Mouse (Mus musculus) activated CD4-positive, CD25-positive, alpha-beta regulatory T cell (primary cell): ENCODE results near the gene Cntf. TPM values are rescaled to one million over a fixed set of nuclear protein-coding genes. Genes with fewer than 3 reads are reported as not detected.

Experiments used
- polyA plus RNA-seq, 2 experiments: library from polyadenylated mRNA; unstranded; fragments of 100-300 nt; shearing (Covaris generic); gene quantifications; one replicate each; pipeline ENCODE4 v1.2.1; 2017

Cntf gene
- under 1 TPM in 1 of 2 experiments, not detected in 1; 0.26 TPM for polyA plus RNA-seq

GRCm38 (mm10) chr19:12765308-12765707, at the start of gene Cntf:
Gene Cntf, minus strand, starts transcription at chr19:12765632.

GRCm38 (mm10) chr19:12795511-12796327, 30.3 kb upstream of the Cntf start, which contains the start of the genes Zfp91 and Lpxn:
Gene Zfp91, minus strand, starts transcription at chr19:12796126.
Gene Lpxn, plus strand, starts transcription at chr19:12796193.

Other genes starting within 250 kb of the Cntf start
- 10 to 100 TPM; 26.4 to 53.7 TPM for gene Fam111a, start 219.9 kb downstream of the Cntf start, polyA plus RNA-seq
- not detected for gene Gm4952, start 165.7 kb downstream of the Cntf start, polyA plus RNA-seq
- not detected for gene Glyat, start 132.3 kb downstream of the Cntf start, polyA plus RNA-seq
- under 1 TPM in 1 of 2 experiments, not detected in 1; 0.36 TPM for gene Olfr1442, start 95.2 kb downstream of the Cntf start, polyA plus RNA-seq
- gene Olfr1443, start 87.5 kb downstream of the Cntf start, polyA plus RNA-seq = not detected
- gene Keg1, start 69.8 kb downstream of the Cntf start, polyA plus RNA-seq = not detected
- 10 to 100 TPM; 21.0 to 22.1 TPM for gene Zfp91, start 30.5 kb upstream of the Cntf start, polyA plus RNA-seq
- gene Lpxn, start 30.6 kb upstream of the Cntf start, polyA plus RNA-seq = 100 to 1,000 TPM; 137 to 196 TPM
- gene Gm5244, start 81.0 kb upstream of the Cntf start, polyA plus RNA-seq = not detected
- under 1 TPM in 1 of 2 experiments, not detected in 1; 0.73 TPM for gene Olfr1444, start 91.7 kb upstream of the Cntf start, polyA plus RNA-seq
- gene Olfr1445, start 118.2 kb upstream of the Cntf start, polyA plus RNA-seq = under 1 TPM in 1 of 2 experiments, not detected in 1; 0.29 TPM
- gene Olfr1446, start 127.9 kb upstream of the Cntf start, polyA plus RNA-seq = not detected
- not detected for gene Olfr1447, start 138.1 kb upstream of the Cntf start, polyA plus RNA-seq
- under 1 TPM in 1 of 2 experiments, not detected in 1; 0.10 TPM for gene Olfr1448, start 158.8 kb upstream of the Cntf start, polyA plus RNA-seq
- not detected for gene Olfr1449, start 165.2 kb upstream of the Cntf start, polyA plus RNA-seq
- not detected for gene Olfr1450, start 184.6 kb upstream of the Cntf start, polyA plus RNA-seq
- under 1 TPM in 1 of 2 experiments, not detected in 1; 0.80 TPM for gene Olfr1451, start 229.4 kb upstream of the Cntf start, polyA plus RNA-seq